ENCODE assay signal across 11 mouse cellular contexts in genomic region chr17:28036813-28037756, GRCm38 (mm10). TPM values are rescaled to one million over a fixed set of nuclear protein-coding genes. Genes with fewer than 3 reads are reported as not detected.
A peak's percentile ranks its signal among the peaks of the same experiment; 100 is the strongest.
DNase-seq lines count a peak whose midpoint lies in the region; ATAC-seq lines count a peak whose summit lies in the region.
"Had no signal": no experiment of that assay in that cellular context is flagged by ENCODE, and none has a peak within 500 bp of the region (broad histone marks: within the 10 kb centered on the region; RNA-seq: fewer than 3 reads in every experiment).

No protein-coding gene starts in this region.

- ATAC-seq in forebrain, embryonic 11.5 days (replicated peaks; ENCODE audit: low FRiP score) = peak; percentile 28
- ATAC-seq in intestine, embryonic 15.5 days = no peak
- peak; percentile 70 for ATAC-seq in neural tube, embryonic 12.5 days (ENCODE audit: low FRiP score, low read depth)
- ATAC-seq in granulocyte monocyte progenitor cell, adult 5-6 weeks (replicated peaks; ENCODE audit: poor library complexity, severe bottlenecking) = no peak
- ATAC-seq: Patski had no signal

- H3K4me1 ChIP-seq in forebrain, embryonic 11.5 days (replicated peaks; ENCODE audit: control insufficient read depth, insufficient read depth, low read length) = peaks cover 29% of the 10 kb centered on the region
- H3K4me1 ChIP-seq in intestine, embryonic 15.5 days (replicated peaks) = 0 out of 2 replicates have a peak, but pooled peaks cover 7% of the 10 kb centered on the region
- H3K4me1 ChIP-seq in neural tube, embryonic 12.5 days = peaks cover 60% of the 10 kb centered on the region

- no peaks in the 10 kb centered on the region for H3K36me3 ChIP-seq in forebrain, embryonic 11.5 days (ENCODE audit: control insufficient read depth, insufficient read depth, low read length)
- peaks cover 7% of the 10 kb centered on the region; the same call in 1 of the 2 replicates for H3K36me3 ChIP-seq in intestine, embryonic 15.5 days
- no peaks in the 10 kb centered on the region for H3K36me3 ChIP-seq in neural tube, embryonic 12.5 days

- peak; percentile 46 to 71 for DNase-seq in left cerebral cortex, postnatal 14 days (ENCODE audit: low spot score in 2 of 2)
- no peak for DNase-seq in left cerebral cortex, adult 18-20 months (ENCODE audit: low spot score in 2 of 2)
- no peak for DNase-seq in forebrain, embryonic 11.5 days (ENCODE audit: low spot score)
- DNase-seq in thymus, postnatal 0 days (ENCODE audit: low spot score) = no peak
- no peak for DNase-seq in thymus, postnatal 4 days
- DNase-seq: thymus, postnatal 14 days had no signal

- no peak overlapping the region for H3K4me2 ChIP-seq in forebrain, embryonic 11.5 days (ENCODE audit: low read depth, low read length, severe bottlenecking)
- no peak overlapping the region for H3K4me2 ChIP-seq in intestine, embryonic 15.5 days (replicated peaks)
- no peak overlapping the region for H3K4me2 ChIP-seq in neural tube, embryonic 12.5 days (replicated peaks)

- H3K27me3 ChIP-seq in forebrain, embryonic 11.5 days (ENCODE audit: control insufficient read depth, insufficient read depth, low read length) = no peaks in the 10 kb centered on the region
- H3K27me3 ChIP-seq in intestine, embryonic 15.5 days (replicated peaks) = no peaks in the 10 kb centered on the region
- no peaks in the 10 kb centered on the region for H3K27me3 ChIP-seq in neural tube, embryonic 12.5 days (replicated peaks)
- H3K27me3 ChIP-seq: megakaryocyte, embryonic 14.5 days; Patski had no signal

- no peaks in the 10 kb centered on the region for H3K9me3 ChIP-seq in forebrain, embryonic 11.5 days (ENCODE audit: control insufficient read depth, low read length)
- H3K9me3 ChIP-seq in intestine, embryonic 15.5 days = no peaks in the 10 kb centered on the region
- H3K9me3 ChIP-seq in neural tube, embryonic 12.5 days = no peaks in the 10 kb centered on the region
- H3K9me3 ChIP-seq: megakaryocyte, embryonic 14.5 days had no signal

- WGBS in forebrain, embryonic 11.5 days = 66% methylated on average over 14 of the region's 14 CpGs
- 65% methylated on average over 14 of the region's 14 CpGs for WGBS in intestine, embryonic 15.5 days
- WGBS in neural tube, embryonic 12.5 days = 43% methylated on average over 14 of the region's 14 CpGs

- intact Hi-C loops in left cerebral cortex, postnatal 14 days (cut with DNase I) = no loop called here

- H3K27ac ChIP-seq in forebrain, embryonic 11.5 days (ENCODE audit: low read depth, low read length) = peak overlapping the region; percentile 31
- H3K27ac ChIP-seq in intestine, embryonic 15.5 days = 0 out of 2 replicates have a peak overlapping the region, but pooled peaks have one; percentile 36
- H3K27ac ChIP-seq in neural tube, embryonic 12.5 days = peak overlapping the region; percentile 65

- no peak overlapping the region for H3K9ac ChIP-seq in forebrain, embryonic 11.5 days (ENCODE audit: low read length)
- no peak overlapping the region for H3K9ac ChIP-seq in intestine, embryonic 15.5 days
- H3K9ac ChIP-seq in neural tube, embryonic 12.5 days = 0 out of 2 replicates have a peak overlapping the region, but pooled peaks have one; percentile 22

- H3K4me3 ChIP-seq in forebrain, embryonic 11.5 days (ENCODE audit: low read depth, low read length) = no peak overlapping the region
- H3K4me3 ChIP-seq in intestine, embryonic 15.5 days (replicated peaks) = no peak overlapping the region
- no peak overlapping the region for H3K4me3 ChIP-seq in neural tube, embryonic 12.5 days
- H3K4me3 ChIP-seq: megakaryocyte, embryonic 14.5 days had no signal

RNA-seq across cellular contexts. Expression of gene Tcp11, which starts 43.4 kb away (rescaled TPM):
- 1 to 10 TPM; 1.3 to 1.6 TPM for total RNA-seq in left cerebral cortex, postnatal 14 days (2021)
- 1 to 10 TPM in 1 of 2 experiments, under 1 TPM in 1; 0.68 to 1.1 TPM for total RNA-seq in left cerebral cortex, adult 18-20 months (2021)
- 0.39 and 1.0 TPM in 2 replicates for polyA plus RNA-seq in forebrain, embryonic 11.5 days (2014; fragmentation: Nextera tagmentation; extraction: Ambion mirVana)
- polyA plus RNA-seq in intestine, embryonic 15.5 days (2015; fragmentation: Nextera tagmentation; extraction: Ambion mirVana) = 1.2 and 1.6 TPM in 2 replicates
- polyA plus RNA-seq in neural tube, embryonic 12.5 days (2016; fragmentation: Nextera tagmentation; extraction: Ambion mirVana) = 1.3 and 1.4 TPM in 2 replicates
- polyA plus RNA-seq in thymus, postnatal 0 days (2015; fragmentation: Nextera tagmentation; extraction: Ambion mirVana) = 1.3 and 2.0 TPM in 2 replicates
- total RNA-seq in granulocyte monocyte progenitor cell, adult 5-6 weeks (2014; fragmentation: Nextera tagmentation) = 0.60 TPM in 1 of 2 replicates, not detected in the other
- total RNA-seq in granulocyte monocyte progenitor cell, adult 5-6 weeks (2017) = 2.1 and 2.4 TPM in 2 replicates

Comparison
In these comparisons a context has a peak if more than half of its experiments do, and no peak if none do; other contexts are left out.
1. DNase-seq: peak in left cerebral cortex, postnatal 14 days (2 of 2); none in left cerebral cortex, adult 18-20 months (0 of 2), forebrain, embryonic 11.5 days (single experiment), thymus, postnatal 0 days (single experiment) and thymus, postnatal 4 days (single experiment).
2. ATAC-seq: peak in forebrain, embryonic 11.5 days (single experiment) and neural tube, embryonic 12.5 days (single experiment); none in intestine, embryonic 15.5 days (single experiment) and granulocyte monocyte progenitor cell, adult 5-6 weeks (single experiment).
3. Peak in every context shown above with its lines, with median percentiles within 50 percentile points of each other: H3K27ac ChIP-seq.